Mouse (Mus musculus) limb, embryonic 10.5 days (tissue): ENCODE results near the gene Cep131. TPM values are rescaled to one million over a fixed set of nuclear protein-coding genes. Genes with fewer than 3 reads are reported as not detected.

Experiments
- DNase-seq: peaks from one replicate; pipeline ENCODE4 v3.0.0-alpha.2; 2017; ENCODE audit warnings: low spot score
- H3K27ac ChIP-seq: fragments of 300-500 bp; sonication (generic); 2 replicates; pipeline ENCODE4 v1.5.1; 2016; ENCODE audit warnings: mild to moderate bottlenecking
- H3K27me3 ChIP-seq: fragments of 300-500 bp; sonication (generic); 2 replicates; pipeline ENCODE4 v1.6.1; 2016; ENCODE audit warnings: low read depth, mild to moderate bottlenecking; ENCODE audit not compliant: poor library complexity, severe bottlenecking
- H3K36me3 ChIP-seq: fragments of 300-500 bp; sonication (generic); 2 replicates; pipeline ENCODE4 v1.6.1; 2016; ENCODE audit warnings: mild to moderate bottlenecking, moderate library complexity
- H3K4me1 ChIP-seq: fragments of 300-500 bp; sonication (generic); 2 replicates; pipeline ENCODE4 v1.6.1; 2016
- H3K4me3 ChIP-seq: fragments of 300-500 bp; sonication (generic); 2 replicates; pipeline ENCODE4 v1.5.1; 2016; ENCODE audit warnings: mild to moderate bottlenecking, moderate library complexity
- H3K9me3 ChIP-seq: fragments of 300-500 bp; sonication (generic); replicated peaks from 2 replicates; pipeline ENCODE4 v1.6.1; 2016; ENCODE audit warnings: mild to moderate bottlenecking
- WGBS: fragments of 180-500 bp; shearing (Covaris S2); methylation state at CpG from one replicate; pipeline ENCODE4 v1.1.7; 2016; 5-methylcytosine and 5-hydroxymethylcytosine counted together
- polyA plus RNA-seq: library from polyadenylated mRNA; unstranded; fragments of >200 nt; fragmentation: Nextera tagmentation; extraction: Ambion mirVana; gene quantifications from 2 replicates; pipeline ENCODE4 v1.2.1, GENCODE M21; 2016

The Cep131 gene
- polyA plus RNA-seq, 1 experiment from 2014 or later: 55.2 TPM

DNA sequence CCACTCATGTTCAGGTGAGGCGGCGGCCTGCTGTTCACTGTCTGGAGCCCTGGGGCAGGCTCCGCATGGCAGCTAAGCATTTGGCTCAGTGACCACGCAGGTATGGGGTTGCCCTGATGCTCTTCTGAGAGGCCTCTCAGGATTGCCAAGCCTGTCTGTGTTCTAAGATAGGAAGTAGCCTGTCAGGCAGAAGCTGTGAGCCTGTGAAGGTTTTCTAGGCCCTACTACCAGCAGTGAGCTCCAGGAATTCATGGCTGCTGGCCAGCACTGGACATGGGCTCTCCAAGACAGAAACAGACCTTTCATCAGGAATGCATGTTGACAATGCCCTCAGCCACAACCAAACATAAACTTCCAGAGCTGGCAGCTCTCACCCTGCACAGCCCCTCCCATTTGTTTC is 25.5 kb upstream of the Cep131 start:
- Histone ChIP-seq H3K4me1 (peaks cover 53% of the 10 kb centered on the region), H3K36me3 (peaks cover 81% of the 10 kb centered on the region), H3K4me3 (no peak overlapping the region), H3K27ac (no peak overlapping the region), H3K27me3 (no peaks in the 10 kb centered on the region), H3K9me3 (no peaks in the 10 kb centered on the region)
- 93% methylated on average over 4 of the region's 4 CpGs for WGBS
- no peak for DNase-seq

DNA sequence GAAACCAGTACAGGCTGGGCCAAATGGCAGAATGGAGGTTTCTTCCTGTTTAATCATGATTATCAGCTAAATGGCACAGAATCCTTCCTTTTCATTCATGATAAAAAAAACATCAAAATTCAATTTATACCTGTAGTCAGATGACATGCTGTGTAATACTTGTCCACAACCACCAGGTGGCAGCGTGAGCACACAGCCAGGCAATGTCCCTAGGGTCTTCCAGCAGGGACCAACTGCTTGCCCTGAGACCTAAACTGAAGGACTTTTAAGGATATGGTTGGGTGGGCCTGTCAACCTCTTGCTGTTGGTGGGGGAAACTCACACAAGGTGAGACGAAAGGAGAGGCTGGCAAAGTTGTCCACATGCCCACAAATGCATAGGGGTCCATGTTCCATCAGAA is 24.4 kb upstream of the Cep131 start:
- no peaks in the 10 kb centered on the region for H3K9me3 ChIP-seq
- no peaks in the 10 kb centered on the region for H3K27me3 ChIP-seq
- DNase-seq: peak; percentile 85
- peaks cover 51% of the 10 kb centered on the region for H3K4me1 ChIP-seq
- WGBS: 7% methylated on average over 2 of the region's 2 CpGs
- H3K36me3 ChIP-seq: peaks cover 80% of the 10 kb centered on the region
- H3K4me3 ChIP-seq: no peak overlapping the region
- no peak overlapping the region for H3K27ac ChIP-seq

DNA sequence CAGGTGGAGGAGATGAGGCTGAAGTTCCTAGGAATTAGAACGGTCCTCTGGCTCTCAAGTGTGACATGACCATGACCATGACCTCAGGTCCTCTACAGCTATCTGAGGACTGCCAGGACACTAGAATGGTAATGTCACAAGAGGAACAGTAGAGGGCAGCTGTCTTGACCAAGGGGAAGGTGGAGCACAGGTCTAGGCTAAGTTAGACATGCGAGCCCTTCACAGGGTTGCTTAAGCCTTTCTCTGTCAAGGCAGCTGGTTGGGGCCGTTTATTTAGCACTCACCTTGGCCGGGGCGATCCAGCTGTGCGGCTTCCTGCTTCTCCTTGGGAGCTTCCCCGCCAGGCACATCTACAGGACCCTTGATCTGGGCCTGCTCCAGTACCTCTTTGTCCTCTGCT is 23.9 kb upstream of the Cep131 start:
- H3K36me3 ChIP-seq: peaks cover 81% of the 10 kb centered on the region
- H3K9me3 ChIP-seq: no peaks in the 10 kb centered on the region
- no peaks in the 10 kb centered on the region for H3K27me3 ChIP-seq
- DNase-seq: no peak
- WGBS: 70% methylated on average over 7 of the region's 7 CpGs
- no peak overlapping the region for H3K4me3 ChIP-seq
- peaks cover 47% of the 10 kb centered on the region for H3K4me1 ChIP-seq
- no peak overlapping the region for H3K27ac ChIP-seq

DNA sequence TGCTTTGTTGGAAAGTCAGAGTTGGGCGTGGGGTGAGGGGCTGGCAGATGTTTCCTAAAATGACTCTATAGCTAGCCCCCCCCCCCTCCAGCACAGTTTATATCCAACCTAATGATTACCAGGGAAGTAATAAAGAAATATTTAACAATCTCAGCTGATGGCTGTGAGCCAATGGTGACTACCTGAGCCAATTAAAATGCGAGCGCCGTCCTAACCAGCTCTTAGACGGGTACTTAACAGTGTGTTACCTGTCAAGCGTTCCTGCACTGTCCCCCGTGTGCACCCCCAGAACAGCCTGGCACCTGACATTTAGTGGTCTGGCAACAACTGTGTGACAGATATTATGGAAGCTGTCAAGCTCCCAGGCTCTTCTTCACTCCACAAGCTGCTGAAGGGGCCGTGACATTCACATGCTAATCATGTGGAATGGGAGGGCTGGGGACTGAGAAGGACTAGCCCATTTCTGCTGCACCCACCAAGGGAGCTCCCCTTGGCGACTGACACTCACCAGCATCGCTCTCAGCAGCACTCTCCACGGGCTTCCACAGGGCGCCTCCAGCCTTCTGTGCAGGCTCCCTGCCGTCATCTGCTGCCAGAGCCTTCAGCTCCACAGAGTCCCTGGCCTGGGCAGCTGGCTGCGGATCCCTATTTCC is 23.1 kb upstream of the Cep131 start:
- 75% methylated on average over 14 of the region's 14 CpGs for WGBS
- no peaks in the 10 kb centered on the region for H3K9me3 ChIP-seq
- DNase-seq: no peak
- peaks cover 81% of the 10 kb centered on the region for H3K36me3 ChIP-seq
- H3K4me1 ChIP-seq: peaks cover 38% of the 10 kb centered on the region
- H3K27ac ChIP-seq: no peak overlapping the region
- H3K27me3 ChIP-seq: no peaks in the 10 kb centered on the region
- H3K4me3 ChIP-seq: no peak overlapping the region

DNA sequence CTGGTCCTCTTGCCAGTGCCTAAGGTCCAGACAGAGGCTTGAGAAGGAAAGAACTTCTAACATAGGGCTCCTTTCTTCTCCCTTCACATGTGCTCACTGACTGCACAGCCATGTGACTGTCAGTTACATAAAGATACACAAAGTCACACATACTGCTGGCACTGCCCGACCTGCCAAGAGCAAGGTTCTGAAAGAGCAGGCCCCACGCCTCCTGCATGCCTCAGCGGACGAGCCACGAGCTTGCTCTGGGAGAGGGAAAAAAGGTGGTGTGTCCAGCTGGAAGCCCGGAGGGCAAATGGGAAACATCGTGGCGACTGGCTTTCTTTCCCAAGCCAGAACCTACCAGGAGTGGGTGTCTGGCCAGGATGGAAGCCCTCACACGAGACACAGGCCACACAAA is 21.2 kb upstream of the Cep131 start:
- no peak overlapping the region for H3K4me3 ChIP-seq
- peaks cover 80% of the 10 kb centered on the region for H3K36me3 ChIP-seq
- no peaks in the 10 kb centered on the region for H3K27me3 ChIP-seq
- peaks cover 31% of the 10 kb centered on the region for H3K4me1 ChIP-seq
- DNase-seq: no peak
- no peak overlapping the region for H3K27ac ChIP-seq
- 89% methylated on average over 9 of the region's 9 CpGs for whole genome bisulfite sequencing
- H3K9me3 ChIP-seq: no peaks in the 10 kb centered on the region

DNA sequence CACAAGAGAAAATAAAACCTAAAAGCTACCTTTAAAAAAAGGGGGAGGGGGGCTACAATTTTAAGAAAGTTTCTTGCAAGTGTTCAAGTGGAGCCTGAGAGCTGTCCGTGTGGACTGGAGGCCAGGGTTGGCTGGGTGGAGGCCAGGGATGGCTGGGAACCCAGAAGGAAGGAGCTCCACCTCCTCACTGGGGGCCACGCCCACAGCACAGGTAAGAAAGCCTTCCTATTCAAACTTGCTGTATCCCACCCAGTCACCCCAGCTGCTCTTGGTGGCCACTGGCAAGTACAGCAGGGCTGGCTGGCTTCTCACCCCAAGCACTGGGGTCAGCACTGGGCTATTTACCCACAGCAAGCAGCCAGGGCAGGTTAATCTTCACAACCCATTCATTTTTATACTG is 20.4 kb upstream of the Cep131 start:
- Histone ChIP-seq H3K9me3 (no peaks in the 10 kb centered on the region), H3K36me3 (peaks cover 78% of the 10 kb centered on the region), H3K27me3 (no peaks in the 10 kb centered on the region), H3K4me3 (no peak overlapping the region), H3K4me1 (peaks cover 23% of the 10 kb centered on the region), H3K27ac (no peak overlapping the region)
- 67% methylated on average over 2 of the region's 2 CpGs for WGBS
- DNase-seq: no peak

DNA sequence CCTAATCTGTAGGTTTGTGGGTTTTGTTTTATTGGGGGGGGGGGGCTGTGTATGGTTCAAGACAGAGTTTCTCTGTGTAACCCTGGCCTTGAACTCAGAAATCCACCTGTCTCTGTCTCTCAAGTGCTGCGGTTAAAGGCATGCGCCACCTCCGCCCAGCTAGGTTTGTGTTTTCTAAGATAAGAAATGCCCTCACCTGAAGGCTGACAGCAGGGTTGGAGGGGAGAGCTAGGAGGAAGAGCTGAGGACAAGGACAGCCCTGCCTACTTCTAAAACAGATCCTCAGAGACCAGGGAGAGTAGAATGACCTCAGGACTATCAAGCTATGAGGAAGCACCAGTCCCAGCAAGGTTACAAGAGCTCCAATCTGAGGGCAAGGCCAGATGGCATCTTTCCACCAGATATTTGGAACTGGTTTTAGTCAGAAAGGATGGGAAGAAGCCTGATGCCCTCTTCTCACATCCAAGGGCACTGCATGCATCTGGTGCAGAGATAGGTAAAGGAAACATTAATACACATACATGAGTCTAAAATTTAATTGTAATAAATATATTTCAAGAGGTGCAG is 16.9 kb upstream of the Cep131 start:
- WGBS: 92% methylated on average over 3 of the region's 3 CpGs

DNA sequence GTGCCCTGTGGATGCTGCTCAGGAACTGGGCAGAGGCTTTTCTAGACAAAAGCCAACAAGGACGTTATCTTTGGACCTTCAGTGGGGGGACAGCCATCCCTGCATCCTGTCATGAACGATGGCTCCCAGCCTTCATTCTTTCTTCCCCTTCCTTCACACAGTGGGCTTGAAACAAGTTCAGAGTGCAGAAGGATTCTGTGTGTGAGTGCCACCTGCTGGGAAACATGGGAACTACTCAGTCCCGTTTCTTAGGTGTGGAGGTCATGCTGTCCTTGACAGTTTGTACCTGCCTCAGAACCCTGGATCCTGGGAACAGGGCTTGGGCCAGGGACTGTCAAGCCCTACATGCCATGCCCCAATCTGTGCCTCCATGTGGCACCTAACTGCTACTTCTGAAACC is 14.4 kb upstream of the Cep131 start:
- H3K27ac ChIP-seq: no peak overlapping the region
- DNase-seq: peak; percentile 73
- H3K36me3 ChIP-seq: peaks cover 46% of the 10 kb centered on the region
- H3K9me3 ChIP-seq: no peaks in the 10 kb centered on the region
- H3K4me1 ChIP-seq: peaks cover 20% of the 10 kb centered on the region
- 16% methylated on average over 3 of the region's 3 CpGs for WGBS
- no peak overlapping the region for H3K4me3 ChIP-seq
- H3K27me3 ChIP-seq: no peaks in the 10 kb centered on the region

More for the DNA sequence above, 16.9 kb upstream of the Cep131 start:
- peaks cover 61% of the 10 kb centered on the region for H3K36me3 ChIP-seq
- H3K27me3 ChIP-seq: no peaks in the 10 kb centered on the region
- H3K4me1 ChIP-seq: peaks cover 10% of the 10 kb centered on the region
- H3K27ac ChIP-seq: no peak overlapping the region
- DNase-seq: no peak
- no peak overlapping the region for H3K4me3 ChIP-seq
- H3K9me3 ChIP-seq: no peaks in the 10 kb centered on the region

DNA sequence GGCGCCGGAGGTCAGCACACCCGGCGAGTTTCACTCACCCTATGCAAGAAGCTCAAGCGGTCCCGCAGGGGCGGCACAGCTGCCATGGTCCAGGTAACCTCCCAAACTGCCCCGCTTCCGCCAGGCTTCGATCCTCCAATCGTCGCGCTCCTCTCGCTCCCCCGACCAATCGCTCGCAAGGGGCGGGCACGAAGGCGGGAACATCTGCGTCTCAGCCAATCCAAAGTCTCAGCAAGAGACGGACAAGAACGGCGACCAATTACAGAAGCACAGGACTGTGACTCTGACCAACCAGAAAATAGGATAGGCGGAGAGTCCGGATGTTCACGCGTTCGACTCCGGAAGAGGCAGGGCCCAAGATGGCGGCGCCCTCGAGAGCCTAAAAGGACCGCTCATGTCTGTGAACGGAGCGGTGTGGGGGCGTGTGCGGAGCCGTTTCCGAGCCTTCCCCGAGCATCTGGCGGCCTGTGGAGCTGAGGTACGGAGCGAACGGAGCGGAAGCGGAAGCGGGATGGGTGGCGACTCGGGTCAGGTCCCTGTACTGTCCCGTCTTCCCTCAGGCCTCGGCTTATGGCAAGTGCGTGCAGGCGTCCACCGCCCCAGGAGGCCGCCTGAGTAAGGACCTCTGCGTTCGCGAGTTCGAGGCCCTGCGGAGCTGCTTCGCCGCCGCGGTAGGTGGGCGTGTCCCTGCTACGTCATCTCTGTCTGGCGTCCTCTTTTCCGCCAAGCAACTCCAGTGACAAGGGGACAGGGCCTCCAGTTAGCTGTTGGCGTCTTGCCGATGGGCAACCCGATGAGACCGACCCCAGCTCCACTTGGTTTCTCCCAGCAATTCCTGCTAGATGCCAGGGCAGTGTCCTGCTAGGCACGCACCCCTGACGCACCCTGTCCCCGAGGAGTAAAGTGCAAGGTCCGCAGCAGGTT is 12.2 kb upstream of the Cep131 start, which contains the start of the genes Tepsin and Ndufaf8:
Tepsin (minus strand) TSS at position 144 of the 924 bp plus-strand sequence.
Ndufaf8 (plus strand) TSS at position 341 of the 924 bp plus-strand sequence.
- Histone ChIP-seq H3K4me3 (peak within 1 kb of the TSS; percentile 69), H3K27ac (peak within 1 kb of the TSS; percentile 90), H3K27me3 (no peaks in the 10 kb centered on the region), H3K36me3 (peaks cover 46% of the 10 kb centered on the region), H3K4me1 (peaks cover 20% of the 10 kb centered on the region), H3K9me3 (no peaks in the 10 kb centered on the region)
- under 1% methylated on average over 77 of the region's 77 CpGs for WGBS
- DNase-seq: peak; percentile 98

DNA sequence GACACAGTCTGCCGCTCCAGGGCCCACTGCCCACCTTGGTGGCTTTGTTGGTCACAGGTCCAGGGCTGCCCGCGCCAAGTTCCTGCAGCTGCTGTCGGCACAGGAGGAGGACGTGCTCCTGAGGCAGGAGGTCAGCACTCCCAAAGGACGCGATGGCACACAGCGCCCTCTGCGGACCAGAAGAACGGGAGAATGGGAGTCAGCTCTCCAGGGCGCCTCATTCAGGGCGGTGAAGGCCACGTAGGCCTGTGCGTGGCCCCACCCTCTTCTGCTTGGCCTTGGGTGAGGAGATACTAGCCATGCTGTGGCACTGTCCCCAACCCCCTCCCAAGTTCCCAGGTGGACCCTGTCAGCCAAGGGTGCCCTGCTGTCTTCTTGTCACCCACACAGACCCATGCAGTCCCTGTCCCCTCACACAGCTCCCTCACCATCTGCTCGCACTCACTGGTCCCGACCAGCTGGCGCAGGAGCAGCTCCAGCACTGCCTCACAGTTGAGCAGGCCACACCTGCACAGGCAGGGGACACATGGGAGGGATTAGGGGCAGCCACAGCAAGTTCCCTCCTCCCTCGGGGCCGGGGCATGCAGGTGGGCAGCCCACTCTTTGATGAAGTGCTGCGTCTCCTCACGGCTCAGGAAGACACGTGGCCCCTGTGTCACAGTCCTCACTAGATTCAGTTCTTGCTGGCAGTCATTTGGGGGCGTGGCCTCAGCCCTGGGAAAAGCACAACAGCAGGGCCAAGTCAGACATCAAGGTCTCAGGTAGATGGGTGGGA is 6.4 kb upstream of the Cep131 start:
- DNase-seq: no peak
- WGBS: 76% methylated on average over 23 of the region's 23 CpGs
- Histone ChIP-seq H3K4me1 (peaks cover 8% of the 10 kb centered on the region), H3K4me3 (no peak overlapping the region), H3K36me3 (peaks cover 70% of the 10 kb centered on the region), H3K9me3 (no peaks in the 10 kb centered on the region), H3K27me3 (no peaks in the 10 kb centered on the region), H3K27ac (no peak overlapping the region)

DNA sequence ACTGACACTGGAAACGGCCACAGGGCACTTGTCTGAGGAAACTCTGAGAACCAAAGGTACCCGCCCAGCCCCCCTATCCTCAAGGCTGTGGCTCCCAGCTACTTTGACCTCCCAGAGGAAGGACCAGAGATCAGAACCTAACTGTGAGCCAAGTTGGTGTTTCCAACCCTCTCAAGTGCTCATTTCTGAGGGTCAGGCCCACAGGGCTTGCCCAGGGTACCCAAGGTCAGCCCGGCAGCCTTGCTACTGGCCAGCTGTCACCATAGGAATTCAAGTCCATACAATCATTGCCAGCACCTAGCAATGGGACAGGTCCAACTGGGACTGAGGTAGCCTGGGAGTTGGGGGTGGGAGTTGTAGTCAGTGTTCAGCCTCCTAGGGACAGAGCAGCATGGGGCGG is 4.0 kb upstream of the Cep131 start:
- Histone ChIP-seq H3K36me3 (peaks cover 58% of the 10 kb centered on the region), H3K4me1 (peaks cover 16% of the 10 kb centered on the region), H3K27ac (no peak overlapping the region), H3K27me3 (no peaks in the 10 kb centered on the region), H3K4me3 (no peak overlapping the region), H3K9me3 (no peaks in the 10 kb centered on the region)
- WGBS: 96% methylated on average over 4 of the region's 4 CpGs
- DNase-seq: no peak

DNA sequence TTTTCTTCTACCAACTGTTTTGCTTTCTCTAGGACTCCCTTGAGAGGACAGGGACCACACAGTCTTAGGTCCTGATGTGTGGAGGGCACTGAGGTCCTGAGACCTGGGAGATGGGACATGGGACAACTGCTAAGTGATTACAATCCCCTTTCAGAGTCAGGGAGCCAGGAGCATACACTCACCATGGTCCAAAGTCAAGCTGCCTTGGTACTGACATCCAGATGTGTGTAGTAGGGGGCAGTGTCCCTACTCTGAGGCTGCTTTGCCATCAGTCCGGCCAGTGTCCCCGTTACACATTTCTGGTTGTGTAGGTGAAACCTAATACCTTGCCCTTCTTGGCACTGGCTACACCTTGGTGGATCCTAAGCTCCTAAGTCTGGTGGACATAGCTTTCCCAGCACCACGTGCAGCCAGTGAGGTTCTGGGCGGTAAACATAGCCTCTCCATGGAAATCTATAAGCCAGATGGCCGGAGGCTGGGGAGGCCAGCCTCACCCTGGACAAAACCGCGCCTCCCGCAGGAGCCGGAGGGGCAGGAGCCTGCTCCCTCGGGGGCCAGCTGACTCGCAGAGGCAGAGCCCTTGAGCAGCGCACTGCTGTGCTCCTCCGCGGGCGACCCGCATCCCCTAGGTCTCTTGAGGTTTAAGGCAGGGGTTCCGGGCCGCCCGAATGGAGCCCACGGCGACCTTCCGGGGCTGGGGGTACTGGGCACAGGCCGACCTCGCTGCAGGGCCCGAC is 568 bp downstream of the Cep131 start:
- Histone ChIP-seq H3K27me3 (no peaks in the 10 kb centered on the region), H3K4me1 (peaks cover 33% of the 10 kb centered on the region), H3K36me3 (peaks cover 48% of the 10 kb centered on the region), H3K27ac (peak overlapping the region; percentile 94), H3K9me3 (no peaks in the 10 kb centered on the region), H3K4me3 (peak overlapping the region; percentile 96)
- WGBS: under 1% methylated on average over 25 of the region's 25 CpGs
- no peak for DNase-seq
